In genomic region chr17:13424321-13424720, GRCm38 (mm10) we compare ENCODE assay signal across 6 mouse cellular contexts.
DNase-seq lines count a peak whose midpoint lies in the region; ATAC-seq and TF ChIP-seq lines count a peak whose summit lies in the region.
"Not testable (repeated sequence)": the region's sequence is repeated elsewhere in the genome, so short reads cannot be mapped to it uniquely, and the experiment has no call there.

No protein-coding gene starts in this region.

- H3K4me1 ChIP-seq in heart, embryonic 11.5 days (ENCODE audit: control insufficient read depth, insufficient read depth, low read length); hindbrain, embryonic 12.5 days; kidney, postnatal 0 days (replicated peaks; ENCODE audit: insufficient read depth, low read length); lung, embryonic 16.5 days (replicated peaks; ENCODE audit: control insufficient read depth, insufficient read depth, low read length); midbrain, postnatal 0 days (ENCODE audit: insufficient read depth, low read length): not testable (repeated sequence)

- not testable (repeated sequence) for H3K9ac ChIP-seq in heart, embryonic 11.5 days (ENCODE audit: low read depth, low read length); hindbrain, embryonic 12.5 days; kidney, postnatal 0 days (ENCODE audit: low read depth, low read length); lung, embryonic 16.5 days (ENCODE audit: low read length); midbrain, postnatal 0 days (replicated peaks; ENCODE audit: low read length, poor library complexity, severe bottlenecking)

- not testable (repeated sequence) for H3K9me3 ChIP-seq in heart, embryonic 11.5 days (replicated peaks; ENCODE audit: control insufficient read depth, low read length); kidney, postnatal 0 days (replicated peaks; ENCODE audit: low read length); lung, embryonic 16.5 days (ENCODE audit: control insufficient read depth, low read length); midbrain, postnatal 0 days (ENCODE audit: low read length)
- H3K9me3 ChIP-seq in hindbrain, embryonic 12.5 days (replicated peaks): peaks cover 16% of the 10 kb centered on the region

- H3K4me2 ChIP-seq in heart, embryonic 11.5 days; hindbrain, embryonic 12.5 days (replicated peaks); kidney, postnatal 0 days (ENCODE audit: low read length); lung, embryonic 16.5 days (ENCODE audit: low read depth, low read length); midbrain, postnatal 0 days (ENCODE audit: low read depth, low read length, poor library complexity, severe bottlenecking): not testable (repeated sequence)

- 0 out of 2 replicates have a peak, but pooled peaks have one; percentile 55 for ATAC-seq in heart, embryonic 11.5 days (replicated peaks; ENCODE audit: insufficient number of reproducible peaks, low FRiP score, low TSS enrichment)
- ATAC-seq in hindbrain, embryonic 12.5 days (ENCODE audit: low FRiP score): peak; percentile 36
- ATAC-seq in kidney, postnatal 0 days (replicated peaks; ENCODE audit: low FRiP score, low read depth): peak; percentile 37; the same call in 1 of the 2 replicates
- ATAC-seq in lung, embryonic 16.5 days (ENCODE audit: low read depth): peak; percentile 55; the same call in 1 of the 2 replicates
- 0 out of 2 replicates have a peak, but pooled peaks have one; percentile 15 for ATAC-seq in midbrain, postnatal 0 days (ENCODE audit: low FRiP score)

- H3K27me3 ChIP-seq in heart, embryonic 11.5 days (ENCODE audit: control insufficient read depth, insufficient read depth, low read length); hindbrain, embryonic 12.5 days; kidney, postnatal 0 days (ENCODE audit: insufficient read depth, low read length); lung, embryonic 16.5 days (ENCODE audit: control insufficient read depth, insufficient read depth, low read depth, low read length); midbrain, postnatal 0 days (ENCODE audit: insufficient read depth, low read length): not testable (repeated sequence)

- not testable (repeated sequence) for TF ChIP-seq CTCF in kidney, postnatal 0 days (IDR thresholded peaks at IDR 0.05; ENCODE audit: low read depth); midbrain, postnatal 0 days (IDR thresholded peaks at IDR 0.05)

- not testable (repeated sequence) for H3K27ac ChIP-seq in heart, embryonic 11.5 days (ENCODE audit: low read depth, low read length); hindbrain, embryonic 12.5 days; kidney, postnatal 0 days; lung, embryonic 16.5 days (ENCODE audit: low read length); midbrain, postnatal 0 days (ENCODE audit: low read depth, low read length)

- not testable (repeated sequence) for H3K36me3 ChIP-seq in heart, embryonic 11.5 days (ENCODE audit: control insufficient read depth, insufficient read depth, low read length); hindbrain, embryonic 12.5 days; kidney, postnatal 0 days (ENCODE audit: insufficient read depth, low read length); lung, embryonic 16.5 days (ENCODE audit: control insufficient read depth, insufficient read depth, low read length); midbrain, postnatal 0 days (ENCODE audit: insufficient read depth, low read length)

- H3K4me3 ChIP-seq in heart, embryonic 11.5 days (ENCODE audit: low read depth, low read length); hindbrain, embryonic 12.5 days; kidney, postnatal 0 days (replicated peaks; ENCODE audit: low read depth, low read length); lung, embryonic 16.5 days (ENCODE audit: low read length); midbrain, postnatal 0 days (ENCODE audit: low read depth, low read length): not testable (repeated sequence)

- not testable (repeated sequence) for DNase-seq in kidney, postnatal 0 days (ENCODE audit: low spot score); midbrain, postnatal 0 days (ENCODE audit: low spot score)
- DNase-seq in liver: peak; percentile 2

- WGBS in heart, embryonic 11.5 days (ENCODE audit: insufficient replicate concordance): 82% methylated on average over 6 of the region's 6 CpGs
- 92% methylated on average over 6 of the region's 6 CpGs for WGBS in hindbrain, embryonic 12.5 days
- 92% methylated on average over 6 of the region's 6 CpGs for WGBS in kidney, postnatal 0 days
- WGBS in lung, embryonic 16.5 days: 85% methylated on average over 6 of the region's 6 CpGs
- WGBS in midbrain, postnatal 0 days: 89% methylated on average over 6 of the region's 6 CpGs
